Mouse (Mus musculus) limb, embryonic 10.5 days (tissue): ENCODE measurements around the gene Maf. TPM values are rescaled to one million over a fixed set of nuclear protein-coding genes. Genes with fewer than 3 reads are reported as not detected.

ENCODE experiments used
- DNase-seq: peaks from one replicate; pipeline ENCODE4 v3.0.0-alpha.2; 2017; ENCODE audit warnings: low spot score
- H3K27ac ChIP-seq: fragments of 300-500 bp; sonication (generic); 2 replicates; pipeline ENCODE4 v1.5.1; 2016; ENCODE audit warnings: mild to moderate bottlenecking
- H3K27me3 ChIP-seq: fragments of 300-500 bp; sonication (generic); 2 replicates; pipeline ENCODE4 v1.6.1; 2016; ENCODE audit warnings: low read depth, mild to moderate bottlenecking; ENCODE audit not compliant: poor library complexity, severe bottlenecking
- H3K36me3 ChIP-seq: fragments of 300-500 bp; sonication (generic); 2 replicates; pipeline ENCODE4 v1.6.1; 2016; ENCODE audit warnings: mild to moderate bottlenecking, moderate library complexity
- H3K4me1 ChIP-seq: fragments of 300-500 bp; sonication (generic); 2 replicates; pipeline ENCODE4 v1.6.1; 2016
- H3K4me3 ChIP-seq: fragments of 300-500 bp; sonication (generic); 2 replicates; pipeline ENCODE4 v1.5.1; 2016; ENCODE audit warnings: mild to moderate bottlenecking, moderate library complexity
- H3K9me3 ChIP-seq: fragments of 300-500 bp; sonication (generic); replicated peaks from 2 replicates; pipeline ENCODE4 v1.6.1; 2016; ENCODE audit warnings: mild to moderate bottlenecking
- WGBS: fragments of 180-500 bp; shearing (Covaris S2); methylation state at CpG from one replicate; pipeline ENCODE4 v1.1.7; 2016; 5-methylcytosine and 5-hydroxymethylcytosine counted together
- polyA plus RNA-seq: library from polyadenylated mRNA; unstranded; fragments of >200 nt; fragmentation: Nextera tagmentation; extraction: Ambion mirVana; gene quantifications from 2 replicates; pipeline ENCODE4 v1.2.1, GENCODE M21; 2016

Maf gene
- polyA plus RNA-seq, 1 experiment from 2014 or later, result 0.98 TPM

GRCm38 (mm10) chr8:115719126-115719525 lies 11.5 kb upstream of the Maf start:
- DNase-seq, result no peak
- no peak overlapping the region for H3K27ac ChIP-seq

GRCm38 (mm10) chr8:115718621-115719020 lies 11.0 kb upstream of the Maf start:
- no peak for DNase-seq
- WGBS, result 91% methylated on average over 6 of the region's 6 CpGs
- Histone ChIP-seq H3K27me3 (0 out of 2 replicates have a peak, but pooled peaks cover 4% of the 10 kb centered on the region), H3K9me3 (no peaks in the 10 kb centered on the region), H3K27ac (no peak overlapping the region), H3K4me1 (peaks cover 3% of the 10 kb centered on the region; the same call in 1 of the 2 replicates), H3K36me3 (no peaks in the 10 kb centered on the region), H3K4me3 (no peak overlapping the region)

More at GRCm38 (mm10) chr8:115719126-115719525, 11.5 kb upstream of the Maf start:
- Histone ChIP-seq H3K4me3 (no peak overlapping the region), H3K4me1 (peaks cover 3% of the 10 kb centered on the region; the same call in 1 of the 2 replicates), H3K27me3 (0 out of 2 replicates have a peak, but pooled peaks cover 4% of the 10 kb centered on the region), H3K36me3 (no peaks in the 10 kb centered on the region), H3K9me3 (no peaks in the 10 kb centered on the region)
- 87% methylated on average over 7 of the region's 7 CpGs for WGBS

- H3K4me3 ChIP-seq, result no peak overlapping the region
- WGBS, result 86% methylated on average over 4 of the region's 4 CpGs
- no peak overlapping the region for H3K27ac ChIP-seq
- peaks cover 6% of the 10 kb centered on the region; the same call in 1 of the 2 replicates for H3K4me1 ChIP-seq
- no peak for DNase-seq
- peaks cover 31% of the 10 kb centered on the region; the same call in 1 of the 2 replicates for H3K27me3 ChIP-seq
- H3K36me3 ChIP-seq, result no peaks in the 10 kb centered on the region
- no peaks in the 10 kb centered on the region for H3K9me3 ChIP-seq
These were observed 7.7 kb upstream of the Maf start for GRCm38 (mm10) chr8:115715262-115715661.

GRCm38 (mm10) chr8:115711106-115711505 lies 3.5 kb upstream of the Maf start:
- no peak overlapping the region for H3K27ac ChIP-seq
- H3K9me3 ChIP-seq, result no peaks in the 10 kb centered on the region
- H3K4me3 ChIP-seq, result no peak overlapping the region
- WGBS, result 72% methylated on average over 11 of the region's 11 CpGs
- H3K4me1 ChIP-seq, result peaks cover 32% of the 10 kb centered on the region
- H3K36me3 ChIP-seq, result no peaks in the 10 kb centered on the region
- DNase-seq, result no peak
- peaks cover 37% of the 10 kb centered on the region; the same call in 1 of the 2 replicates for H3K27me3 ChIP-seq

- Histone ChIP-seq H3K36me3 (no peaks in the 10 kb centered on the region), H3K4me3 (no peak overlapping the region), H3K9me3 (no peaks in the 10 kb centered on the region), H3K27ac (no peak overlapping the region), H3K4me1 (peaks cover 37% of the 10 kb centered on the region), H3K27me3 (peaks cover 44% of the 10 kb centered on the region)
- DNase-seq, result no peak
- WGBS, result 63% methylated on average over 8 of the region's 8 CpGs
These were observed 2.3 kb upstream of the Maf start for GRCm38 (mm10) chr8:115709931-115710330.

GRCm38 (mm10) chr8:115708936-115709780 lies 1.6 kb upstream of the Maf start:
- no peak overlapping the region for H3K27ac ChIP-seq
- peaks cover 52% of the 10 kb centered on the region for H3K27me3 ChIP-seq
- DNase-seq, result peak; percentile 86
- WGBS, result under 1% methylated on average over 18 of the region's 19 CpGs
- H3K9me3 ChIP-seq, result no peaks in the 10 kb centered on the region
- peak overlapping the region; percentile 73 for H3K4me3 ChIP-seq
- H3K4me1 ChIP-seq, result peaks cover 37% of the 10 kb centered on the region
- no peaks in the 10 kb centered on the region for H3K36me3 ChIP-seq

- peaks cover 37% of the 10 kb centered on the region for H3K4me1 ChIP-seq
- peak overlapping the region; percentile 82 for H3K27ac ChIP-seq
- H3K27me3 ChIP-seq, result peaks cover 39% of the 10 kb centered on the region
- peak overlapping the region; percentile 73 for H3K4me3 ChIP-seq
- H3K36me3 ChIP-seq, result no peaks in the 10 kb centered on the region
- DNase-seq, result peak; percentile 78
- no peaks in the 10 kb centered on the region for H3K9me3 ChIP-seq
- WGBS, result 0% methylated on average over 68 of the region's 76 CpGs
These were observed 498 bp downstream of the Maf start for GRCm38 (mm10) chr8:115706861-115707730.

GRCm38 (mm10) chr8:115706411-115706860 lies 1.2 kb downstream of the Maf start:
- Histone ChIP-seq H3K4me3 (peak overlapping the region; percentile 73), H3K27me3 (peaks cover 35% of the 10 kb centered on the region), H3K36me3 (no peaks in the 10 kb centered on the region), H3K4me1 (peaks cover 34% of the 10 kb centered on the region), H3K27ac (peak overlapping the region; percentile 82), H3K9me3 (no peaks in the 10 kb centered on the region)
- DNase-seq, result peak; percentile 77
- WGBS, result 2% methylated on average over 39 of the region's 39 CpGs

GRCm38 (mm10) chr8:115705591-115706110 lies 1.9 kb downstream of the Maf start:
- H3K4me1 ChIP-seq, result peaks cover 34% of the 10 kb centered on the region
- DNase-seq, result peak; percentile 72
- peaks cover 29% of the 10 kb centered on the region for H3K27me3 ChIP-seq
- H3K36me3 ChIP-seq, result no peaks in the 10 kb centered on the region
- H3K27ac ChIP-seq, result peak overlapping the region; percentile 82; the same call in 1 of the 2 replicates
- peak overlapping the region; percentile 73 for H3K4me3 ChIP-seq
- no peaks in the 10 kb centered on the region for H3K9me3 ChIP-seq
- WGBS, result under 1% methylated on average over 36 of the region's 36 CpGs

- WGBS, result 93% methylated on average over 4 of the region's 4 CpGs
- Histone ChIP-seq H3K9me3 (no peaks in the 10 kb centered on the region), H3K4me1 (peaks cover 26% of the 10 kb centered on the region), H3K4me3 (no peak overlapping the region), H3K27ac (no peak overlapping the region), H3K36me3 (no peaks in the 10 kb centered on the region), H3K27me3 (peaks cover 21% of the 10 kb centered on the region)
- no peak for DNase-seq
These were observed 4.5 kb downstream of the Maf start for GRCm38 (mm10) chr8:115703056-115703455.

GRCm38 (mm10) chr8:115701001-115701400 lies 6.6 kb downstream of the Maf start:
- H3K27ac ChIP-seq, result no peak overlapping the region
- WGBS, result 89% methylated on average over 5 of the region's 5 CpGs
- H3K4me1 ChIP-seq, result peaks cover 22% of the 10 kb centered on the region
- H3K36me3 ChIP-seq, result no peaks in the 10 kb centered on the region
- H3K27me3 ChIP-seq, result peaks cover 15% of the 10 kb centered on the region
- no peak for DNase-seq
- no peaks in the 10 kb centered on the region for H3K9me3 ChIP-seq
- H3K4me3 ChIP-seq, result no peak overlapping the region

GRCm38 (mm10) chr8:115699151-115699550 lies 8.4 kb downstream of the Maf start:
- H3K4me3 ChIP-seq, result no peak overlapping the region
- no peaks in the 10 kb centered on the region for H3K9me3 ChIP-seq
- H3K27me3 ChIP-seq, result peaks cover under 1% of the 10 kb centered on the region; the same call in 1 of the 2 replicates
- no peaks in the 10 kb centered on the region for H3K36me3 ChIP-seq
- 71% methylated on average over 5 of the region's 5 CpGs for WGBS
- H3K27ac ChIP-seq, result no peak overlapping the region
- peaks cover 17% of the 10 kb centered on the region for H3K4me1 ChIP-seq
- no peak for DNase-seq
